Mouse (Mus musculus) embryonic facial prominence, embryonic 15.5 days (tissue): ENCODE results near the gene Stpg1. TPM values are rescaled to one million over a fixed set of nuclear protein-coding genes. Genes with fewer than 3 reads are reported as not detected.

Experiments used
- ATAC-seq: fragments of 200-750 bp; cut with Nextera tagmentation; 2 replicates; pipeline ENCODE4 v1.8.0; 2017; ENCODE audit warnings: low read depth, moderate TSS enrichment; ENCODE audit not compliant: insufficient number of reproducible peaks, low FRiP score, low TSS enrichment
- H3K27ac ChIP-seq: fragments of 300-500 bp; sonication (generic); replicated peaks from 2 replicates; pipeline ENCODE4 v1.5.1; 2015; ENCODE audit warnings: mild to moderate bottlenecking, inconsistent platforms
- H3K27me3 ChIP-seq: fragments of 300-500 bp; sonication (generic); 2 replicates; pipeline ENCODE4 v1.6.1; 2015; ENCODE audit warnings: inconsistent platforms
- H3K36me3 ChIP-seq: fragments of 300-500 bp; sonication (generic); 2 replicates; pipeline ENCODE4 v1.6.1; 2015; ENCODE audit warnings: mild to moderate bottlenecking, inconsistent platforms
- H3K4me1 ChIP-seq: fragments of 300-500 bp; sonication (generic); 2 replicates; pipeline ENCODE4 v1.6.1; 2015; ENCODE audit warnings: inconsistent platforms
- H3K4me2 ChIP-seq: fragments of 300-500 bp; sonication (generic); replicated peaks from 2 replicates; pipeline ENCODE4 v1.6.1; 2015; ENCODE audit warnings: mild to moderate bottlenecking, inconsistent platforms
- H3K4me3 ChIP-seq: fragments of 300-500 bp; sonication (generic); replicated peaks from 2 replicates; pipeline ENCODE4 v1.5.1; 2015; ENCODE audit warnings: mild to moderate bottlenecking, inconsistent platforms
- H3K9ac ChIP-seq: fragments of 300-500 bp; sonication (generic); 2 replicates; pipeline ENCODE4 v1.6.1; 2015; ENCODE audit warnings: inconsistent platforms
- H3K9me3 ChIP-seq: fragments of 300-500 bp; sonication (generic); replicated peaks from 2 replicates; pipeline ENCODE4 v1.6.1; 2016; ENCODE audit warnings: inconsistent platforms
- WGBS: fragments of 180-500 bp; shearing (Covaris S2); methylation state at CpG from one replicate; pipeline ENCODE4 v1.1.7; 2015; 5-methylcytosine and 5-hydroxymethylcytosine counted together
- microRNA-seq: library from miRNA; unstranded; fragments of <30 nt; microRNA quantifications from one replicate; pipeline ENCODE4, GENCODE M21; 2016; ENCODE audit warnings: borderline number of aligned reads
- polyA plus RNA-seq: library from polyadenylated mRNA; unstranded; fragments of >200 nt; fragmentation: Nextera tagmentation; extraction: Ambion mirVana; gene quantifications from 2 replicates; pipeline ENCODE4 v1.2.1, GENCODE M21; 2015

The Stpg1 gene
- polyA plus RNA-seq, 1 experiment from 2014 or later: 1.9 TPM

DNA sequence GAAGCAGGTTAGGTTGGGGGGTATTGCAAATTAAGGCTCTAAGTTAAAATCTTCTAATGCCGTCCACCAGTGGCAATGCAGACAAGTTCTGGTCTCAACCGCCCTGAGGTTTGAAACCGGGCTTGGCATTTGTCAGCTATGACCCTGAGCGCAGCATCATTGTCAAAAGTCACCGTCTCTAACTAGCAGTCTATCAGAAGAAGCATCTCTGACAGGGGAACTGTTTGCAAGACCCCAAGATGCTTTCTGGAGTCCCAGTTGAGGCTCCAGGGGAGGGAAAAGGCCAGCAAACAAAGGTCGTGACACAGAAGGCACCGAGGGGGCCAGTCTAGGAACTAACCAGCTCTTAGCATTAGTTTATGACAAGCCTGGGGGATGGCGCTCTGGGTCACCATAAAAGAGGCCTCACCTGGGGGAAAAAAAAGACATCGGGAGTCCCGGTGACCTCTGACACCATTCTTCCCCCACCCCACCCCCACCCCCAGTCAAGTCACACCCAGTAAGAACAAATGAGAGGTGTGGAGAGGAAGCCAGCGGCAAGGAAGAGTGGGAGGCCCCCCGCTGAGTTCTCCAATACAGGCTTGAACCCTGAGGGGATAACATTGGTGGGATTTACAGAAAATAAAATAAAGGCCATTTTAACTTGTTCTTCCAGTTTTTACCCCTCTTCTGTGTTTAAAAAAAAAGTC, 86.8 kb downstream of the Stpg1 start:
- 27% methylated on average over 12 of the region's 12 CpGs for whole genome bisulfite sequencing
- Histone ChIP-seq H3K4me2 (no peak overlapping the region), H3K9ac (no peak overlapping the region)

GRCm38 (mm10) chr4:135584838-135585237, 90.2 kb downstream of the Stpg1 start:
- H3K4me1 ChIP-seq: peaks cover 12% of the 10 kb centered on the region
- no peaks in the 10 kb centered on the region for H3K27me3 ChIP-seq
- no peak overlapping the region for H3K27ac ChIP-seq
- no peak for ATAC-seq
- no peaks in the 10 kb centered on the region for H3K9me3 ChIP-seq
- no peak overlapping the region for H3K4me2 ChIP-seq
- 55% methylated on average over 4 of the region's 4 CpGs for WGBS
- H3K9ac ChIP-seq: no peak overlapping the region
- no peaks in the 10 kb centered on the region for H3K36me3 ChIP-seq
- H3K4me3 ChIP-seq: no peak overlapping the region

More for the DNA sequence above, 86.8 kb downstream of the Stpg1 start:
- Histone ChIP-seq H3K9me3 (no peaks in the 10 kb centered on the region), H3K4me3 (no peak overlapping the region), H3K27ac (no peak overlapping the region), H3K36me3 (no peaks in the 10 kb centered on the region), H3K4me1 (peaks cover 12% of the 10 kb centered on the region), H3K27me3 (no peaks in the 10 kb centered on the region)
- no peak for ATAC-seq

Small RNA genes lying within 50 kb of the gene (microRNA-seq; reads per million reads assigned to microRNA genes)
- not detected for gene Gm25317

Other genes with a start within 250 kb of the Stpg1 start
- 111 and 113 TPM in 2 replicates for gene Clic4, start 222.0 kb upstream of the Stpg1 start, polyA plus RNA-seq
- 202 and 213 TPM in 2 replicates for gene Srrm1, start 141.5 kb upstream of the Stpg1 start, polyA plus RNA-seq
- 3.5 and 7.3 TPM in 2 replicates for gene Ncmap, start 96.6 kb upstream of the Stpg1 start, polyA plus RNA-seq
- 16.3 and 20.1 TPM in 2 replicates for gene Rcan3, start 60.9 kb upstream of the Stpg1 start, polyA plus RNA-seq
- 2.5 and 2.9 TPM in 2 replicates for gene Nipal3, start 248 bp downstream of the Stpg1 start, polyA plus RNA-seq
- 26.8 and 35.5 TPM in 2 replicates for gene Grhl3, start 78.8 kb downstream of the Stpg1 start, polyA plus RNA-seq
- gene Ifnlr1, start 191.5 kb downstream of the Stpg1 start, polyA plus RNA-seq: 1.6 and 1.8 TPM in 2 replicates
- gene Il22ra1, start 233.4 kb downstream of the Stpg1 start, polyA plus RNA-seq: 0.62 and 1.1 TPM in 2 replicates